Mouse (Mus musculus) cerebellum, postnatal 4 days (tissue): ENCODE measurements around the gene Padi3.

Experiments
- DNase-seq, 2 experiments: peaks; one replicate each; pipeline ENCODE4 v3.0.0; 2022; ENCODE audit warnings: low spot score in 2 of 2, mixed read lengths in 1 of 2

Gene Padi3

GRCm38 (mm10) chr4:140780507-140780906 is 29.9 kb downstream of the Padi3 start:
- DNase-seq: no peak

DNA sequence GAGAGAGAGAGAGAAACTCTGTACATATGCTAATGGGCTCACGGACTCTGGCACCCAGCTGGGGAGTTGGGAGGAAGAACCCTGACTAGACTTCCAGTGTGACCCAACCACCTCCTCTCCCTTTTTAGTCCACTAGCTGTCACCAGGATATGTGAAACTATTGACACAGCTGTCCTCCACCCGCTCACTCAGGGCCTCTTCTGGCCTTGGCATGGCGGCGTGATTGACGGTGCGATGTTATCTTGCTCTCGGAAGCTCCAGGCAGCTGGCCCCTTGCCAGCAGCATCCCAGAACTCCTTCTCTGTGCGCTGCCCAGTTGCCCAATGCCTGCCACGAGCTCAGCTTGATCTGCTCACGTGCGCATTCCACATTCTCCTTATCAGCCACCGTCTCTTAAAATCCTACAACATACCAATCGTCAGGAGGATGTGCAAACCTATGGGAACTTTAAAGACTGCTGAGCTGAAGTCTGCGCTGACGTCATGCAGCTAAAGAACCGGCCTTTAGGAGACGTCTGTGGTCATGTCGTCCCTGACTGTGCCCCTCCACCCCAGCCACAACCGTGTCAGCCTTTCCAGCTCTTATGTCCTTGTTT is 30.5 kb downstream of the Padi3 start:
- DNase-seq: peak in 1 of 2 experiments; percentile 32

DNA sequence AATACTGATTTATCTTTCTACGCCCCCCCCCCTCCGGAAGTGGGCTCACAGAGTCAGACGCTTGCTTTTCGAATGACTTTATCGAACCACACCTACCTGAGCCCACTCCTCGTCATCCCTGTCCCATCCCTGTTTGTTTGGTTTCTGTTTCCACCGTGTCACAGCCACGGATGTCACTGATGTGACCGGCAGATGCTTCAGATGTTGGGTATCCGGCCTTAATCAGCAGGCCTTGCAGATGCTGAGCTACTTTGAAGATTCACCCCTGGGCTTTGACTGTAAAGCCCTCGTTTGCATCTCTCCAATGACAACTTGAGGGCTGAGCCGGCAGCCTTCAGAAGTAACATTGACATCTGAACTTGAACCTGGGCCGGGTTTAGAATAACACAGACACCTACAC is 33.8 kb downstream of the Padi3 start:
- DNase-seq: no peak

DNA sequence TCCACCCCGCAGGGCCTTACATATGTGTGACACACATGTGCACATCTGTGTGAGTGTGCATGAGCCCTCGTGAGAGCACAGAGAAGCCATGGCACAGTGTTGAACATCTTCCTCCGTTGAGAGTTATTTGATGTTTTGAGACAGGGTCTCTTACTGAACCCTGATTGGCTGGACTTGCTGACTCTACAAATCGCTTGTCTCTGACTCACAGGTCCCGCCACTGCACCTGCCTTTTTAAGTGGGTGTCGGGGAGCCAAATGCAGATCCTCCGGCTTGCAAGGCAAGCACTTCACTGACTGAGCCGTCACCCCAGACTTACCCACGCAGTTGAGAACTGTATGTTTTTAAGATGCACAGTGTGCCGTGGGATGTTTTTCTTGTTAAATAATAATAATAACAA is 34.6 kb downstream of the Padi3 start:
- no peak for DNase-seq

GRCm38 (mm10) chr4:140774893-140775292 is 35.6 kb downstream of the Padi3 start:
- DNase-seq: no peak

DNA sequence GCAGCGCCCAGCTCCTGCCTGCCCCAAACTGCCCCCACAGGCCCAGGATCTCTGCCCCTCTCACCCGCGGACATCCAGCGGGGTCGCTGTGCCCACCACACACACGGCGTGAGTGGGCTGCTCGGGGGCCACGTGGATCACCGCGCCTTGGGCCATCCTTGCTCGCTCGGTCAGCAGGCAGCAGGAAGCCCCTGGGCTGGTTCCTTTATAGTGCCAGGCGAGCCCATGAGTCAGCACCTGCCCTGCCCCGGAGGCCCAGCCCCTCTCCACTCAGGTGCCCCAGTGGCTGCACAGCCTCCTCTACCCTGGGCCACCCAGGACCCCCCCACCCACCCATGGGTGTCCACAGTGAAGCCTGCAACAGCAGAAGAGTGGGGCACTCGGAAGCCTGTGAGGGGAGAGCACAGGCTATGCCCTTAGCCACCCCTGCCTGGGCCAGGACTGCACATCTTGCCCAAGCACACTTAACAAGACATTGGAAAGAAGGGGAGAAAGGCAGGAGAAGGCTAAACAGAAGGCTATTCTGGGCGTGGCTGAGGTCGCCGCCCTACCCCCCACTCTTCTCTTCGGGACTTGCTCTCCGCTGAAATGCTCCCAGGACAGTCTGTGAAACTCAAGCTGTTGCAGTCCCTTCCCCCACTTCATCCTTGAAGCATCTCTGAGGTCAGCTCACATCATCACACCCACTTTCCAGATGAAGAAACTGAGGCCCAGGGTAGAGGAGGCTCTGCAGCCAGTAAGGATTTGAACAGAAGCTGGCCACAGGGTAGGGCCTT is 36.2 kb downstream of the Padi3 start, which contains the start of gene Padi4:
Gene Padi4 (minus strand): TSS at position 212 of the 776 bp plus-strand sequence.
- DNase-seq: no peak

GRCm38 (mm10) chr4:140771091-140771490 is 39.4 kb downstream of the Padi3 start:
- no peak for DNase-seq

DNA sequence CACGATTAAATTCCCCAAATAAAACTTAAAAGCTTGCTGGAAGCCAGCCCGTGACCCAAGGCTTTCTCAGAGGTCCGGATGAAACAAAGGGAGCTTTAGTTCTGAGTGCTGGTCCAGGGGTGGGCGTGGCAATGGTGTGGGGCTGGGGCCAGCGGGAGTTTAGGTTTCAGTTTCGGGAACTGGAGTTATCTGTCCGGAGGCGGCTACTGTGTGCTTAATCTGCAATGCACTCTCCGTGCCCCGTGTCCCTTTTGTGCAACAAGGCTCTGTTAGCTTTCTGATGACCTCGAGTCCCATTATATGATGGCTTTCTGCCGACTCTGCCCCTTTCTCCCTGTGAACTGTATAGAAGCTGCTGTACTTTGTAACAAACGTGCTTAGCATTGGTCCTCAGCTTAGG is 40.0 kb downstream of the Padi3 start:
- DNase-seq: no peak

DNA sequence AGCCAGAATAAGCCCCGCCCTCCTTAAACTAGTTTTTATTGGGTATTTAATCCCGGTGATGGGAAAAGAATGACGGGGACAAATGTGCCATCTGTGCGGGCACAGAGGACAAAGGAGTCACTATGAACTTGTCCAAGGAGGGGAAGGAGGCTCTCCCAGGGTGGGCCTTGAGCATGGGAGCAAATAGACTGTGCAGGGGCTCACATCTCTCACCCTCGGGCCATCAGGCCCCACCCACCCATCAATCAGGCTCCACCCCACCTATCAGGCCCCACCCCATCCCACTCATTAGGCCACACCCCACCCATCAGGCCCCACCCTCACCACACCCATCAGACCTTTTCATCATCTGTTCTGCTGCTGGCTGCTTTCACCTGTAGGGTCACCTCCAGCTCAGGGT is 41.5 kb downstream of the Padi3 start:
- no peak for DNase-seq

- DNase-seq: no peak
Measured at GRCm38 (mm10) chr4:140765936-140766335, 44.5 kb downstream of the Padi3 start.

GRCm38 (mm10) chr4:140763158-140763557 is 47.3 kb downstream of the Padi3 start:
- peak in 1 of 2 experiments; percentile 40 for DNase-seq

GRCm38 (mm10) chr4:140761601-140762000 is 48.8 kb downstream of the Padi3 start:
- DNase-seq: no peak

- no peak for DNase-seq
Measured at GRCm38 (mm10) chr4:140755811-140756210, 54.6 kb downstream of the Padi3 start.

DNA sequence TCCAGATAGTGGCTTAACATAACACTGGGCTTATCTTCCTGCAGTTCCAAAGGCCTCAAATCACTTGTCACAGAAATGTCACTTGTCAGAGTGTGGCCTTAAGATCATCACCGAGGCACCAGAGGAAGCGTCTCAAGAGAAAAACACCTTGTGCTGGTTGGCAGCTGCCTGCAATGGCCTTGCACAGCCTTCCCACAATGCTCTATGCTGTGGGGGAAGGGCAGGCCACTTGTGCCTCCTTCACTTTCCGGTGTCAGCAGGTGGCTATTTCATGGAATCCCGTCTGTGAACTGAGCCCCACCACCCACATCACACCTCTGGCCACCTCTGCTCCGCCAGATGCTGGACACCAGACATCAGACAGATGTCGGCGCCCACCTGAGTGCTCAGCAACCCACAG is 57.1 kb downstream of the Padi3 start:
- DNase-seq: no peak

- DNase-seq: peak in 1 of 2 experiments; percentile 7
Measured at GRCm38 (mm10) chr4:140750328-140750727, 60.1 kb downstream of the Padi3 start.

DNA sequence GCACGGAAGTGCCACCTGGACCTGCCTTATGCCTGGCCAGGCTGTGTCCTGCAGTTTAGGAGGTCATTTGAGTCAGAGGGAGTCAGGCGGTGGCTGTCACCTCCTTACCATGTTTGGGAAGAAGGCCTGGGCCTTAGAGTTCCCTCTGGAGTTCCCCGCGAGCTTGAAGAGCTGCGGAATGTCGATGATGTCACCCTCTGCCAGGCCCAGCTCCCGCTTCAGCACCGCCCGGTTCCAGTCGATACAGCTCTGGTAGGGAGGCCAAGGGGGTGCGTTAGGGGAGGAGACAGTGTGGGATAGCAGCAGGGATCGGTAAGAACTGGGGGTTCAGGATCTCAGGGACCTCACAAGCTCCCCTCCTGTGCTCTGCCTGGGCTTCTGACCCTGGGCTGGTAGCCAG is 62.5 kb downstream of the Padi3 start:
- no peak for DNase-seq

GRCm38 (mm10) chr4:140744654-140745053 is 65.8 kb downstream of the Padi3 start:
- peak in 1 of 2 experiments; percentile 50 for DNase-seq

GRCm38 (mm10) chr4:140743086-140743485 is 67.4 kb downstream of the Padi3 start:
- no peak for DNase-seq

- DNase-seq: no peak
Measured at GRCm38 (mm10) chr4:140742543-140742942, 67.9 kb downstream of the Padi3 start, which contains the start of gene Padi6. Gene Padi6, minus strand, starts transcription at chr4:140742643.

- DNase-seq: no peak
Measured at GRCm38 (mm10) chr4:140741401-140741800, 69.0 kb downstream of the Padi3 start.

DNA sequence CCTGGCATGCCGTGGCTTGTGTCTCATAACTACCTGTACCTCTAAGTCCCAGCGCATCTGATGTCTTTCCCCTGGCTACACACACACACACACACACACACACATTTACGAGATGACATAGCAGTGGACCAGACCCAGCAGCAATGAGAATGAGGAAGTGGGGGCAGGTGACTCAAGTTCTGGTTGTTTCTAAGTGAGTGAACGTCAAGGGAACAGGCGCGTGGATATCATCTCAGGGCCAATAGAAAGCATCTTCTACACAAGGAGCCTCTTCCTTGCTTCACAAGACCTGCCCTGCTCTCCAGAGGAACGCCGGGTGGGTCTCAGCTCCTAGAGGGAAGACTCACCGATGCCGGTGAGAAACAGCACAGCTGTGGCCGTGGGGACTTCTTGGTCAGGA is 69.8 kb downstream of the Padi3 start:
- DNase-seq: no peak
